Mouse (Mus musculus) c-Kit-negative CD71-positive TER-119-positive erythroid progenitor cells, embryonic 14.5 days (primary cell): ENCODE results near the gene Aox4.

ENCODE experiments used
- DNase-seq: peaks from one replicate; pipeline ENCODE4 v3.0.0-alpha.2; 2013; ENCODE audit warnings: low read depth, low spot score

Gene Aox4

DNA sequence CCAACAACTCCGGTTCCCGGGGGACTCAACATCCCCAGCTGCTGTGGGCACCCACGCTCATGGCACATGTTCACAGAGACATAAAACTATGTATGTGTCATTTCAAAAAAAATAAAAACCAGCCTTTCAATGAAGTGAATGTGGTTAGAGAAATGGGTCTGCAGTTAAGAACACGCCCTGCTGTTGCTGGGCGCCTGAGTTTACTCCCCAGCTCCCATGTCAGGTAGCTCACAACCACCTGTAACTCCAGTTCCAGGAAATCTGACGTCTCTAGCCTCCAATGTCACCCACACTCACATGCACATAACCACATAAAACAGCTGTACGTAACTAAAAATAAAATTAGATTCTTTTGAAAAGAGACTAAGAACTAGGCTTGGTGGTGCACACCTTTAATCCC is 90.9 kb downstream of the Aox4 start:
- DNase-seq = no peak

DNA sequence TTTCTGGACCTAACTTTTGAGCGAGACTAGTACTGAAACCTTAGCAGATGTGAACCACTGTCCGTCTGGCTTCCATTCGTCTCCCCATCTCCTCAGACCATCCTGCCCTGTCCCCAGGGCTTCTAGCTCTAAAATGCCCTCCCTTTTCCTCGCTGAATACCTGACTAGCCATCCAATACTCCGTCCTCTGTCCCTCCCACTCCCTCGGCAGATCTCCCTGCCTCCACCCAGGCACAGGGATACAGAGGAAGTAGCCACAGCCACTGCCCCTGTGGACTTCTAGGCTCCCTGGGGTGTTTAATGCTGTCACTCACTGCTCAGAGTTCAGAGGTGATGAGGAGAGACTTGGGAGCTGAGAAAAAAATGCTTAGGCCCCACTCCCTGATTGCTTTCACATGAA is 91.8 kb downstream of the Aox4 start:
- DNase-seq = no peak

DNA sequence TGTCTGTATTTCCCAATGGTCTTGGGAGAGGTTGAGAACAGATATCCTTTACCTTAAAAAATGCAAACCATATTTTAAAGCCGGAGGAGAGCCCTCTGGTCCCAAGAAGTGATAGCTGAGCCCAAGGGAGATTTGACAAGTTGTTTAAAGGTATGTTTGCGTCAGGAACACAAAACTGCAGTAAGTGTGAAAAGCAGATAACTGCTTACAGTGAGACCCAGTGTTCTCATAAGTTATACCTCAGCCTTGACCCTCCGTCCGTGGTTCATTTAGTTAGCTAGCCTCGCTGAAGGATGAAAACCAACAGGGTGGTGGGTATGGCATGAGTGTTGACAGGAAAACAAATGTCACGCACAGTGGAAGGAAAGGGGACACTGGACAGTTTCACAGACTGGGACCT is 92.8 kb downstream of the Aox4 start:
- no peak for DNase-seq

DNA sequence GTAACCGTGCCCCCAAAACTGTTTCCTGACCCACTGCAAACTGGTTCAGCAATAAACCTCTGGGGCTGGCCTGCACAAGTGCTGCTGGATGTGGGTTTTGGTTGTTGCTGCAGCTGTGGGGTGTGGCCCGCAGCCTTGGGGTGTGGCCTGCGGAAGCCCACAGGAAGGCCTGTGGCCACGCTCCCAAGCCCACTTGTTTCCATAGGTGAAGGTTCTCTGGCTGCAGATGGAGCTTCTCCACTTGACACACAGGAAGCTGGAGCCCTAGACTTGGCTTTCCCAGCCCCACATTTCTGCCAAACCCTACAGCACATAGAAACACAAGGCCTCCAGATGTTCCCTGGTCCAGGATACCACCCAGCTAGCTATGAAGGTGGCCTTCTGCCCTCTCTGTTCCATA is 93.5 kb downstream of the Aox4 start:
- DNase-seq = no peak

DNA sequence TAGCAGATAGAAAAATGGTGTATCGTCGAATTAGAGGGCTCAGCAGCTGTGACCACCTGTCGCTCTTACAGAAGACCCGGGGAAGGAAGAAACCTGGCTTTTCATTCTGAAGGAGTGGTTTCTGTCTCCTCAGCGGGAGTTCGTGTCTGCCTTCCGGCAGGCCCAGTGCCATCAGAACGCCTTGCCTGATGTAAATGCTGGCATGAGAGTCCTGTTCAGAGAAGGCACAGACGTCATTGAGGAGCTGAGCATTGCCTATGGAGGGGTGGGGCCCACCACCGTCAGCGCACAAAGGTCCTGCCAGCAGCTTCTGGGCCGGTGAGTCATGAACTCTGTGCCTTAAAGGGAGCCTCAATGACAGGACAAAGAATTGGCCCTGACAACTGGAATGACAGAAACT is 94.1 kb downstream of the Aox4 start:
- no peak for DNase-seq

DNA sequence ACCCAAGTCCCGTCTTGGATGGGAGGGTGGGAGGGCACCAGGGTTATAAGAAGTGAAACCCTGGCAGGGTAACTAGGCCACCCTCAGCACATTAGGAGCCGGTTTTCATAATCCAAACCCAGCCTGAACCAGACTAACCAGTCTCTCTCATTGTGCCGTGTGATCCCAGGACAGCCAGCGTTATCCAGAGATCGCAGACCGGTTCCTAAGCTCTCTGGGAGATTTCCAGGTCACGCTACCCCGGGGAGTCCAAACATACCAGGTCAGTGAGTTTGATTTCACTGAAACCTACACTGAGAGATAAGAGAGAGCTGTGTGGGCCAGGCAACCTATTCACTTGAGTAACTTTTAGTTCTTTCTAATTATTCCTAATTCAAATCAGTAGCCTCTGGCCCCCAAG is 97.0 kb downstream of the Aox4 start:
- DNase-seq = no peak

DNA sequence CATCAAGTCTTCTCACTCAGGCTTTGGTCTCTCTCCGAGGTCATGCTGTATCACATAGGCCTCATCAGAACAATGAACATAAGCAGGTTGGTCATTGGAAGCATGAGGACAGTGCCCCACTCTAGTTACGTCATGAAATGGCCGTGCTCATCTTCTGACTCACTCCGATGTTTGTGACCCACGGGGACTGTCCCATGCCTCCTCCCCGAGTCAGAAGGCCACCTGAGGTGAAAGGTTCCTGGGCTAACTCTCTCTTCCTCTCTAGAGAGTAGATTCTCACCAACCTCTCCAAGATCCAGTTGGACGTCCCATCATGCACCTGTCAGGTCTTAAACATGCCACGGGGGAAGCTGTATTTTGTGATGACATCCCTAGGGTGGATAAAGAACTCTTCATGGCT is 98.4 kb downstream of the Aox4 start:
- DNase-seq = no peak

DNA sequence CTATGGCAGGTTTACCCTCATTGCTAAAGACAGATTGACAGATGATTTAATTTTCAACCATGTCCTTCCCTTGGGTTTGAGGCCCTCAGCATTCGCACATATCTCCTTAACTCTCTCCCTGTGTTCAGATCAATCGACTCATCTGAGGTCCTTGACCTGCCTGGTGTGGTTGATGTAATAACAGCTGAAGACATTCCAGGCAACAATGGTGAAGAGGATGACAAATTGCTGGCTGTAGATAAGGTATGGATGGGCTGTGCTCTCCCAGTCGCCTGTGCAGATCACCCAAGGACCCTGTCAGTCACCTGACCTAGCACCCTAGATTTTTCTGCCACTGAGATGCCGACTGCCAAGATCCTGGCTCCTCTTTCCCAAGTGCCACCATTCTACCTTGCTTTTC is 99.7 kb downstream of the Aox4 start:
- DNase-seq = no peak

DNA sequence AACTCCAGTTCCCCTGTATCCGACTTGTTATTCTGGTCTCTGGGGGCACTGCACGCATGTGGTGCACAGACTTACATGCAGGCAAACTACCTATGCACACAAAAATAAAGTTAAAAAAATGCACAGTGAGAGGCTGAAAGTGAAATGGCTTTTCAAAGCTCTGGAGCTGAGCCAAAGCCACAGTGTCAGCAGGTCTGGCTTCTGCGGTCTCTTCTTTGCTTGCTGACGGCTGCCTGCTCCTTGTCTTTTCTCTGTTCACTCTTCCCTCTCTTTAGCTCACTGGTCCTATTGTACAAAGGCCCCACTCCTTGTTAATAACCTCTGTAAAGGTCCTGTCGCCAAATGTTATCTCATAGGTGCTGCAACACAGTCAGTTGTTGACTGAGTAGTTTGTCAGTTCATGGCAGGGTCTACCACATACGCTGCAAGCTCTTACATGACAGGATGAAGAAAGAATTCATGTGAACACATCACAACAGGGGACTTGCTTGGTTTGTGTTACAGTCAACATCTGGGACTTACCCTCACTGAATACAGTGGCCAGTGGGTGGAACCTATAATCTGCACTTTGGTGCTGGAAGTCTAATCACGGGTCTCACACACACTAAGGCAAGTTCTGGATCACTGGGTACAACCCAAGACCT is 101.1 kb downstream of the Aox4 start:
- no peak for DNase-seq

DNA sequence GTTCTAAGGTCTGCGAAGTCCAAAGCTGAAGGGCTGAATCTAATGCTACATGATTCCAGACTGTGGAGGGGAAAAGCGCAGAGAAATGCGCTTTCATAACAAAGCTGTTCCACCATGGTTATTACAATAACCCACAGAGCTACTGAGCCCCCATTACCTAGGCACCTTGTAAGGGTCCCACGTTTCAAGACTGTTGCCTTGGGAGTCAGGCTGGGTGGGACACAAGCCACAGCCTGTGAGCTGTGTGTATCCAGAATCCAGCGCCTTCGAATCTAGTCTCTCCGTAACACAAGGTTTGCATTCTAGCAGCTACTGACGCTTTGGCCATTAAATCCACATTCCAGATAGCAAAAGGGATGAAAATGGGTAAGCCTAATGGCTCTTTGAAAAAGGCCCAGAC is 103.0 kb downstream of the Aox4 start:
- DNase-seq = no peak

DNA sequence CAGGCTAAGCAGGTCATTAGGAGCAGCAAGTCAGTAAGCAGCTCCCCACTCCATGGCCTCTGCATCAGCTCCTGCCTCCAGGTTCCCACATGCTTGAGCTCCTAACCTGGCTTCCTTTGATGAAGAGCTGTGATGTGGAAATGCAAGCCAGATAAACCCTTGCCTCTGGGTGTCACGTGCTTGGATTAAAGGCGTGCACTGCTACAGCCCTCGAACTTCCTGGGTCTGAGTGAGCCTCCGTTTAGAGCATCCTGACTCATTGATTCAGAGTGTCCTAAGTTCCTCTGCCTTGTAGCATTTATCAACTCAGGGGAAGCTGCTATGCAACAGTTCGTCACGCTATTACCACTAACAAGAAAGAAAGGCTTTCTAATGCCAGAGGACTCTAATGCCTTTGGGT is 105.3 kb downstream of the Aox4 start:
- DNase-seq = no peak
